Mouse (Mus musculus): ENCODE data around the gene Zbtb37. TPM values are rescaled to one million over a fixed set of nuclear protein-coding genes. Genes with fewer than 3 reads are reported as not detected.
"Not testable (repeated sequence)": the region's sequence is repeated elsewhere in the genome, so short reads cannot be mapped to it uniquely, and the experiment has no call there.

Zbtb37 gene
- polyA plus RNA-seq, 1 experiment from 2014 or later: 1.9 TPM

GRCm38 (mm10) chr1:161036411-161036841 is 1.8 kb upstream of the Zbtb37 start:
- H3K4me1 ChIP-seq (ENCODE audit: control insufficient read depth, low read depth, low read length): peaks cover 19% of the 10 kb centered on the region
- H3K27ac ChIP-seq (ENCODE audit: low read length): peak overlapping the region; percentile 99
- no peak for ATAC-seq (ENCODE audit: low read depth)
- peak overlapping the region; percentile 84 for H3K9ac ChIP-seq (ENCODE audit: low read depth, low read length)
- no peaks in the 10 kb centered on the region for H3K27me3 ChIP-seq (ENCODE audit: control insufficient read depth, insufficient read depth, low read depth, low read length)
- peaks cover 31% of the 10 kb centered on the region for H3K36me3 ChIP-seq (ENCODE audit: control insufficient read depth, insufficient read depth)
- H3K4me3 ChIP-seq (ENCODE audit: low read depth, low read length): peak overlapping the region; percentile 84
- H3K4me2 ChIP-seq (ENCODE audit: low read depth, low read length): peak overlapping the region; percentile 87
- 0% methylated on average over 5 of the region's 5 CpGs for whole genome bisulfite sequencing (ENCODE audit: insufficient replicate concordance)
- no peaks in the 10 kb centered on the region for H3K9me3 ChIP-seq (replicated peaks; ENCODE audit: control insufficient read depth, low read length)

- no peaks in the 10 kb centered on the region for H3K9me3 ChIP-seq (replicated peaks; ENCODE audit: control insufficient read depth, low read length)
- H3K4me2 ChIP-seq (ENCODE audit: low read depth, low read length): peak overlapping the region; percentile 87
- H3K9ac ChIP-seq (ENCODE audit: low read depth, low read length): peak overlapping the region; percentile 84
- peak overlapping the region; percentile 84 for H3K4me3 ChIP-seq (ENCODE audit: low read depth, low read length)
- peaks cover 30% of the 10 kb centered on the region for H3K36me3 ChIP-seq (ENCODE audit: control insufficient read depth, insufficient read depth)
- no peaks in the 10 kb centered on the region for H3K27me3 ChIP-seq (ENCODE audit: control insufficient read depth, insufficient read depth, low read depth, low read length)
- WGBS (ENCODE audit: insufficient replicate concordance): under 1% methylated on average over 6 of the region's 6 CpGs
- peaks cover 19% of the 10 kb centered on the region for H3K4me1 ChIP-seq (ENCODE audit: control insufficient read depth, low read depth, low read length)
- no peak for ATAC-seq (ENCODE audit: low read depth)
- H3K27ac ChIP-seq (ENCODE audit: low read length): peak overlapping the region; percentile 99
These were observed 1.2 kb upstream of the Zbtb37 start for GRCm38 (mm10) chr1:161035786-161036404.

GRCm38 (mm10) chr1:161035281-161035785 is 684 bp upstream of the Zbtb37 start:
- H3K9ac ChIP-seq (ENCODE audit: low read depth, low read length): peak overlapping the region; percentile 84
- peaks cover 19% of the 10 kb centered on the region for H3K4me1 ChIP-seq (ENCODE audit: control insufficient read depth, low read depth, low read length)
- H3K4me3 ChIP-seq (ENCODE audit: low read depth, low read length): peak overlapping the region; percentile 84
- ATAC-seq (ENCODE audit: low read depth): peak; percentile 35
- peaks cover 30% of the 10 kb centered on the region for H3K36me3 ChIP-seq (ENCODE audit: control insufficient read depth, insufficient read depth)
- peak overlapping the region; percentile 99 for H3K27ac ChIP-seq (ENCODE audit: low read length)
- WGBS (ENCODE audit: insufficient replicate concordance): 0% methylated on average over 14 of the region's 14 CpGs
- no peaks in the 10 kb centered on the region for H3K9me3 ChIP-seq (replicated peaks; ENCODE audit: control insufficient read depth, low read length)
- H3K27me3 ChIP-seq (ENCODE audit: control insufficient read depth, insufficient read depth, low read depth, low read length): no peaks in the 10 kb centered on the region
- H3K4me2 ChIP-seq (ENCODE audit: low read depth, low read length): peak overlapping the region; percentile 87

- H3K36me3 ChIP-seq (ENCODE audit: control insufficient read depth, insufficient read depth): peaks cover 27% of the 10 kb centered on the region
- no peaks in the 10 kb centered on the region for H3K27me3 ChIP-seq (ENCODE audit: control insufficient read depth, insufficient read depth, low read depth, low read length)
- H3K4me3 ChIP-seq (ENCODE audit: low read depth, low read length): peak overlapping the region; percentile 84
- H3K4me2 ChIP-seq (ENCODE audit: low read depth, low read length): peak overlapping the region; percentile 80
- peaks cover 19% of the 10 kb centered on the region for H3K4me1 ChIP-seq (ENCODE audit: control insufficient read depth, low read depth, low read length)
- H3K9ac ChIP-seq (ENCODE audit: low read depth, low read length): peak overlapping the region; percentile 79
- whole genome bisulfite sequencing (ENCODE audit: insufficient replicate concordance): under 1% methylated on average over 21 of the region's 21 CpGs
- no peaks in the 10 kb centered on the region for H3K9me3 ChIP-seq (replicated peaks; ENCODE audit: control insufficient read depth, low read length)
- peak overlapping the region; percentile 99 for H3K27ac ChIP-seq (ENCODE audit: low read length)
- no peak for ATAC-seq (ENCODE audit: low read depth)
These were observed 704 bp downstream of the Zbtb37 start for GRCm38 (mm10) chr1:161033856-161034434.

- no peak for ATAC-seq (ENCODE audit: low read depth)
- H3K9me3 ChIP-seq (replicated peaks; ENCODE audit: control insufficient read depth, low read length): no peaks in the 10 kb centered on the region
- no peak overlapping the region for H3K4me3 ChIP-seq (ENCODE audit: low read depth, low read length)
- no peak overlapping the region for H3K4me2 ChIP-seq (ENCODE audit: low read depth, low read length)
- WGBS (ENCODE audit: insufficient replicate concordance): 63% methylated on average over 7 of the region's 7 CpGs
- no peak overlapping the region for H3K9ac ChIP-seq (ENCODE audit: low read depth, low read length)
- peaks cover 15% of the 10 kb centered on the region for H3K4me1 ChIP-seq (ENCODE audit: control insufficient read depth, low read depth, low read length)
- peaks cover 13% of the 10 kb centered on the region for H3K36me3 ChIP-seq (ENCODE audit: control insufficient read depth, insufficient read depth)
- no peaks in the 10 kb centered on the region for H3K27me3 ChIP-seq (ENCODE audit: control insufficient read depth, insufficient read depth, low read depth, low read length)
- no peak overlapping the region for H3K27ac ChIP-seq (ENCODE audit: low read length)
These were observed 2.3 kb downstream of the Zbtb37 start for GRCm38 (mm10) chr1:161032345-161032744.

GRCm38 (mm10) chr1:161031881-161032280 is 2.8 kb downstream of the Zbtb37 start:
- no peak for ATAC-seq (ENCODE audit: low read depth)
- Histone ChIP-seq H3K9ac (ENCODE audit: low read depth, low read length) (no peak overlapping the region), H3K4me2 (ENCODE audit: low read depth, low read length) (no peak overlapping the region), H3K9me3 (replicated peaks; ENCODE audit: control insufficient read depth, low read length) (no peaks in the 10 kb centered on the region), H3K27me3 (ENCODE audit: control insufficient read depth, insufficient read depth, low read depth, low read length) (no peaks in the 10 kb centered on the region), H3K4me1 (ENCODE audit: control insufficient read depth, low read depth, low read length) (peaks cover 14% of the 10 kb centered on the region), H3K36me3 (ENCODE audit: control insufficient read depth, insufficient read depth) (peaks cover 10% of the 10 kb centered on the region), H3K27ac (ENCODE audit: low read length) (no peak overlapping the region), H3K4me3 (ENCODE audit: low read depth, low read length) (no peak overlapping the region)
- 86% methylated on average over 9 of the region's 9 CpGs for WGBS (ENCODE audit: insufficient replicate concordance)

GRCm38 (mm10) chr1:161030058-161030457 is 4.6 kb downstream of the Zbtb37 start:
- H3K4me2 ChIP-seq (ENCODE audit: low read depth, low read length): no peak overlapping the region
- no peaks in the 10 kb centered on the region for H3K9me3 ChIP-seq (replicated peaks; ENCODE audit: control insufficient read depth, low read length)
- no peaks in the 10 kb centered on the region for H3K27me3 ChIP-seq (ENCODE audit: control insufficient read depth, insufficient read depth, low read depth, low read length)
- no peak overlapping the region for H3K27ac ChIP-seq (ENCODE audit: low read length)
- no peak overlapping the region for H3K9ac ChIP-seq (ENCODE audit: low read depth, low read length)
- H3K36me3 ChIP-seq (ENCODE audit: control insufficient read depth, insufficient read depth): no peaks in the 10 kb centered on the region
- H3K4me1 ChIP-seq (ENCODE audit: control insufficient read depth, low read depth, low read length): peaks cover 11% of the 10 kb centered on the region
- ATAC-seq (ENCODE audit: low read depth): no peak
- 68% methylated on average over 3 of the region's 3 CpGs for WGBS (ENCODE audit: insufficient replicate concordance)
- H3K4me3 ChIP-seq (ENCODE audit: low read depth, low read length): no peak overlapping the region

- 68% methylated on average over 1 of the region's 1 CpGs for WGBS (ENCODE audit: insufficient replicate concordance)
- not testable (repeated sequence) for H3K27ac ChIP-seq (ENCODE audit: low read length); ATAC-seq (ENCODE audit: low read depth)
These were observed 6.2 kb downstream of the Zbtb37 start for GRCm38 (mm10) chr1:161028427-161028826.

GRCm38 (mm10) chr1:161027196-161027595 is 7.5 kb downstream of the Zbtb37 start:
- 43% methylated on average over 2 of the region's 2 CpGs for WGBS (ENCODE audit: insufficient replicate concordance)
- no peak overlapping the region for H3K4me3 ChIP-seq (ENCODE audit: low read depth, low read length)
- H3K4me2 ChIP-seq (ENCODE audit: low read depth, low read length): no peak overlapping the region
- H3K27me3 ChIP-seq (ENCODE audit: control insufficient read depth, insufficient read depth, low read depth, low read length): no peaks in the 10 kb centered on the region
- H3K9me3 ChIP-seq (replicated peaks; ENCODE audit: control insufficient read depth, low read length): no peaks in the 10 kb centered on the region
- H3K27ac ChIP-seq (ENCODE audit: low read length): no peak overlapping the region
- H3K4me1 ChIP-seq (ENCODE audit: control insufficient read depth, low read depth, low read length): no peaks in the 10 kb centered on the region
- H3K9ac ChIP-seq (ENCODE audit: low read depth, low read length): no peak overlapping the region
- no peak for ATAC-seq (ENCODE audit: low read depth)
- H3K36me3 ChIP-seq (ENCODE audit: control insufficient read depth, insufficient read depth): no peaks in the 10 kb centered on the region

More at GRCm38 (mm10) chr1:161028427-161028826, 6.2 kb downstream of the Zbtb37 start:
- H3K4me2 ChIP-seq (ENCODE audit: low read depth, low read length); H3K27me3 ChIP-seq (ENCODE audit: control insufficient read depth, insufficient read depth, low read depth, low read length); H3K9me3 ChIP-seq (replicated peaks; ENCODE audit: control insufficient read depth, low read length); H3K9ac ChIP-seq (ENCODE audit: low read depth, low read length); H3K36me3 ChIP-seq (ENCODE audit: control insufficient read depth, insufficient read depth); H3K4me3 ChIP-seq (ENCODE audit: low read depth, low read length); H3K4me1 ChIP-seq (ENCODE audit: control insufficient read depth, low read depth, low read length): not testable (repeated sequence)
